8 mouse cellular contexts compared by ENCODE assay signal in genomic region chr5:57715524-57716400, GRCm38 (mm10). TPM values are rescaled to one million over a fixed set of nuclear protein-coding genes. Genes with fewer than 3 reads are reported as not detected.
DNase-seq lines count a peak whose midpoint lies in the region; ATAC-seq and TF ChIP-seq lines count a peak whose summit lies in the region.

No protein-coding gene starts in this region.

- peak; percentile 2 to 36 for DNase-seq in adrenal gland, adult 18-20 months (ENCODE audit: low spot score in 2 of 2)
- peak; percentile 35 to 58 for DNase-seq in gastrocnemius, adult 8-10 months (ENCODE audit: low spot score in 2 of 2)
- DNase-seq in induced T-regulatory cell, adult 2 months (ENCODE audit: low read depth): peak; percentile 14
- peak; percentile 88 to 89 for DNase-seq in left cerebral cortex, postnatal 14 days (ENCODE audit: low spot score in 2 of 2)
- peak; percentile 82 to 87 for DNase-seq in right cerebral cortex, postnatal 36 days (ENCODE audit: low spot score in 2 of 2)
- DNase-seq in urinary bladder, postnatal 4 days (ENCODE audit: low spot score in 2 of 2): peak; percentile 78 to 80

- H3K4me1 ChIP-seq in cortical plate, adult 2 months (ENCODE audit: control insufficient read depth, insufficient read depth, low read length): no peaks in the 10 kb centered on the region

- ATAC-seq in megakaryocyte progenitor cell, adult 5-6 weeks (replicated peaks; ENCODE audit: poor library complexity): peak; percentile 29

- H3K27ac ChIP-seq in cortical plate, adult 2 months (ENCODE audit: insufficient read depth, low read length): peak overlapping the region; percentile 69

- peak overlapping the region; percentile 100 for H3K4me3 ChIP-seq in cortical plate, adult 2 months (ENCODE audit: insufficient read depth, low read length)

- no peak for TF ChIP-seq CTCF in cortical plate, adult 2 months (IDR thresholded peaks at IDR 0.05; ENCODE audit: extremely low read depth, insufficient read depth, low read length)

- peak; percentile 72; the same call in 1 of the 2 replicates for TF ChIP-seq POLR2A in cortical plate, adult 2 months (IDR thresholded peaks at IDR 0.05; ENCODE audit: extremely low read depth, insufficient read depth, low read length)

- intact Hi-C loops in left cerebral cortex, postnatal 14 days (cut with DNase I): loop anchor here (5.0 kb wide), 1 partner anchor 152 kb away; no protein-coding TSS in a partner anchor

RNA-seq across cellular contexts. Expression of gene Pcdh7, which starts 2.0 kb away (rescaled TPM):
- 1 to 10 TPM in 1 of 2 experiments, under 1 TPM in 1; 0.96 to 2.5 TPM for total RNA-seq in adrenal gland, adult 18-20 months (2021)
- polyA plus RNA-seq in cortical plate, adult 2 months (2012; rRNA removed): 44.2 and 47.8 TPM in 2 replicates
- total RNA-seq in gastrocnemius, adult 8-10 months (2022): 1 to 10 TPM; 1.7 to 2.5 (median 2.1) TPM
- 100 to 1,000 TPM; 143 to 159 TPM for total RNA-seq in left cerebral cortex, postnatal 14 days (2021)
- 1.8 and 2.2 TPM in 2 replicates for total RNA-seq in megakaryocyte progenitor cell, adult 5-6 weeks (2015)
- 0.58 and 4.7 TPM in 2 replicates for total RNA-seq in megakaryocyte progenitor cell, adult 5-6 weeks (2017)

Comparison
In these comparisons a context has a peak if more than half of its experiments do, and no peak if none do; other contexts are left out.
1. Peak in every context shown above with its lines: DNase-seq, ATAC-seq, H3K4me3 ChIP-seq and H3K27ac ChIP-seq.
2. DNase-seq: peak in every context shown above with its lines; median percentile 88 in left cerebral cortex, postnatal 14 days; 84 in right cerebral cortex, postnatal 36 days; 79 in urinary bladder, postnatal 4 days; 46 in gastrocnemius, adult 8-10 months; 19 in adrenal gland, adult 18-20 months; 14 in induced T-regulatory cell, adult 2 months.
3. RNA of gene Pcdh7, which starts 2.0 kb away (total RNA-seq): 143 to 159 TPM in left cerebral cortex, postnatal 14 days; 0.96 to 2.5 TPM in adrenal gland, adult 18-20 months, 1.7 to 2.5 TPM in gastrocnemius, adult 8-10 months and 0.58 to 4.7 TPM in megakaryocyte progenitor cell, adult 5-6 weeks; every median in the first group is over 10 times any median in the second.